12 mouse cellular contexts compared by ENCODE assay signal in the genomic region with DNA sequence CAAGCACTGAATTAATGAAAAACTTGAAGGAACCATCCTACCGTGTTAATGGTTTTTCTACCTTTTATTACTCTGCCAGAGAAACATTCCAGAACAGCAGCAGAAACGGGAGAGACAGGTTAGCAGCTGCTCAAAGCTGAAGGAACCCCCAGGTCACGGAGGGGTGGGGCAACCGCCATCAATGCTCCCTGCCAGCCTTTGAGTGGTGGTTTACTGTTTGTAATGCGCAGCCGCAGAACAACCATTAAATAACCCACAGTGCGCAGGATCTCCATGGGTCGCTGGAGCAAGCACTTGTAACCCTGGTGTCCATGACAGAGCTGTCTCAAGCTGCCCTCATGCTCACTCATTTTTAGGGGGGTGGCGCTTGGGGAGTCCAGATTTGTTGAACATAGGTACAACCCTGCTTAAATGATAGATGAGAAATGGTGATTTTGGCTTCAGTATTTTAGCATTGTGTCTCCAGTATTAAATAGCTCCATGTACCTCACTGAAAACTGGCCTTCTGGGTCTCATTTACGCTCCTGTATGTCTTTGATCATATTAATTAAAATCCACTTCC.
A peak's percentile ranks its signal among the peaks of the same experiment; 100 is the strongest.
DNase-seq lines count a peak whose midpoint lies in the region; ATAC-seq and TF ChIP-seq lines count a peak whose summit lies in the region.
"Had no signal": no experiment of that assay in that cellular context is flagged by ENCODE, and none has a peak within 500 bp of the region (broad histone marks: within the 10 kb centered on the region; RNA-seq: fewer than 3 reads in every experiment).

No protein-coding gene starts in this region.

- no peaks in the 10 kb centered on the region for H3K27me3 ChIP-seq in kidney, adult 2 months (replicated peaks; ENCODE audit: control insufficient read depth, insufficient read depth, low read length)
- no peaks in the 10 kb centered on the region for H3K27me3 ChIP-seq in limb, embryonic 11.5 days (ENCODE audit: control insufficient read depth, insufficient read depth, low read length)
- H3K27me3 ChIP-seq: liver, embryonic 12.5 days had no signal

- H3K4me3 ChIP-seq in kidney, adult 2 months (ENCODE audit: insufficient read depth, low read depth, low read length) = no peak overlapping the region
- H3K4me3 ChIP-seq in limb, embryonic 11.5 days (ENCODE audit: low read depth, low read length) = no peak overlapping the region
- H3K4me3 ChIP-seq: layer of hippocampus, adult 2 months; liver, embryonic 12.5 days had no signal

- H3K27ac ChIP-seq in kidney, adult 2 months (ENCODE audit: insufficient read depth, low read depth, low read length) = peak overlapping the region; percentile 1
- no peak overlapping the region for H3K27ac ChIP-seq in limb, embryonic 11.5 days (replicated peaks; ENCODE audit: low read depth, low read length)
- H3K27ac ChIP-seq: liver, embryonic 12.5 days had no signal

- no peaks in the 10 kb centered on the region for H3K36me3 ChIP-seq in kidney, adult 2 months (ENCODE audit: control insufficient read depth, insufficient read depth, low read length)
- H3K36me3 ChIP-seq in limb, embryonic 11.5 days (ENCODE audit: control insufficient read depth, insufficient read depth, low read length) = no peaks in the 10 kb centered on the region
- H3K36me3 ChIP-seq: liver, embryonic 12.5 days had no signal

- TF ChIP-seq POLR2A in kidney, adult 2 months (IDR thresholded peaks at IDR 0.05; ENCODE audit: low read depth, low read length) = no peak

- no peak overlapping the region for H3K9ac ChIP-seq in limb, embryonic 11.5 days (ENCODE audit: low read length)
- H3K9ac ChIP-seq: liver, embryonic 12.5 days had no signal

- WGBS in kidney, adult 2 months = 36% methylated on average over 10 of the region's 10 CpGs
- 50% methylated on average over 10 of the region's 10 CpGs for WGBS in limb, embryonic 11.5 days

- peaks cover 13% of the 10 kb centered on the region; the same call in 1 of the 2 replicates for H3K4me1 ChIP-seq in kidney, adult 2 months (ENCODE audit: control insufficient read depth, insufficient read depth, low read length)
- peaks cover 12% of the 10 kb centered on the region for H3K4me1 ChIP-seq in limb, embryonic 11.5 days (ENCODE audit: control insufficient read depth, insufficient read depth, low read length)
- H3K4me1 ChIP-seq: liver, embryonic 12.5 days had no signal

- no peak overlapping the region for H3K4me2 ChIP-seq in limb, embryonic 11.5 days (ENCODE audit: low read depth, severe bottlenecking)
- H3K4me2 ChIP-seq: liver, embryonic 12.5 days had no signal

- H3K9me3 ChIP-seq in limb, embryonic 11.5 days (ENCODE audit: control insufficient read depth, low read length) = no peaks in the 10 kb centered on the region
- H3K9me3 ChIP-seq: liver, embryonic 12.5 days had no signal

- no peak for TF ChIP-seq CTCF in kidney, adult 2 months (conservative IDR thresholded peaks at IDR 0.05; ENCODE audit: insufficient read depth, insufficient read length, low read depth, low read length)

- DNase-seq in heart, adult 11 months = peak; percentile 55
- no peak for DNase-seq in heart, adult 8-10 months (ENCODE audit: low spot score)
- DNase-seq in kidney, adult 2 months = peak; percentile 79
- peak; percentile 48 for DNase-seq in limb, embryonic 11.5 days (ENCODE audit: low spot score)
- DNase-seq in retina, embryonic 14.5 days (ENCODE audit: low spot score) = peak; percentile 38
- no peak for DNase-seq in ovary, adult 18-20 months (ENCODE audit: low spot score)
- no peak for DNase-seq in ovary, postnatal 14 days (ENCODE audit: low spot score)
- no peak for DNase-seq in lung, postnatal 25 days (ENCODE audit: low spot score)
- DNase-seq: adrenal gland, adult 8-10 months; lung, postnatal 14 days had no signal

- no peak for ATAC-seq in limb, embryonic 11.5 days (ENCODE audit: insufficient number of reproducible peaks, low FRiP score, low TSS enrichment, low read depth)
- ATAC-seq: liver, embryonic 12.5 days had no signal

Comparison
In these comparisons a context has a peak if more than half of its experiments do, and no peak if none do; other contexts are left out.
1. DNase-seq: peak in heart, adult 11 months (single experiment), kidney, adult 2 months (single experiment), limb, embryonic 11.5 days (single experiment) and retina, embryonic 14.5 days (single experiment); none in heart, adult 8-10 months (single experiment), ovary, adult 18-20 months (single experiment), ovary, postnatal 14 days (single experiment) and lung, postnatal 25 days (single experiment).